Mouse (Mus musculus): Measurements from ENCODE around the gene Efcab12. TPM values are rescaled to one million over a fixed set of nuclear protein-coding genes. Genes with fewer than 3 reads are reported as not detected.
A peak's percentile ranks its signal among the peaks of the same experiment; 100 is the strongest.

Efcab12 gene
- total RNA-seq, 2 experiments from 2014 or later = 0.88 to 0.90 TPM

GRCm38 (mm10) chr6:115838745-115839144, 533 bp upstream of the Efcab12 start:
- DNase-seq = no peak

- no peak for DNase-seq
These were observed 4.4 kb downstream of the Efcab12 start for GRCm38 (mm10) chr6:115833861-115834260.

- DNase-seq = no peak
These were observed 5.9 kb downstream of the Efcab12 start for GRCm38 (mm10) chr6:115832152-115832850.

DNA sequence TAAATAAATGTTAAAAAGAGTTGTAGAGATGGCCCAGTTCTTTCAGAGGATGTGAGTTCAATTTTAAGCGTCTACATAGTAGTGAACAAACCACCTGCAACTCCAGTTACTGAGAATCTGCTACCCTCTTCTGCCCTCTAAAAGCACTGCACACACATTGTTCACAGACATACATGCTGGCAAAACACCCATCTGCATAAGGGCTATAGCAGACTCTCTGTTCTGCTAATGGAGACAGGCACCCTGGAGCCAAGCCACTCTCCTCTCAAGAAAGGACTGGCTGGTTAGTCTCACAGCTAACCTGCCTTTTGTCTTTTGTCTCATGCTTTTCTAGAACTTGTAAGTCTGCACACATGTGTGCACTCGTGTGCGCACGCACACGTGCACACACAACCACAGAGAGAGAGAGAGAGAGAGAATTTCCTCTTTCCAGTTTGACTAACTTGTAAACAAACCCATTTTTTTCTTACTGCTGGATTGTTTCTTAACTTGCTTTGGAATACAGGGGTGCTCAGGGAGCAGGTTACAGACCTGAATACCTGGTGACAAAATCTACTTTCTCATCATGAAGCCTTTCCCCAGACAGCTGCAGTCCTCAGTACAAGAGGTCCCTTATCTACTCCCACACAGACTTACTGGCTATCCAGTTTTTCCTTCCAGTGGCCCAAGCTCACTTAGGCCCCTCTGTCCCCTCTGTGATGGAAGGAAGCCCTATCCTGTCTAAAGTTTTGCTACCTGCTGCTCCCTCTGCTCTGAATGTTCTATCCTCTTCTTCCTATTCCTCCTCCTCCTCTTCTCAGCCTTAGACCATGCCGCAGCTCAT, 7.2 kb downstream of the Efcab12 start:
- no peak for DNase-seq

DNA sequence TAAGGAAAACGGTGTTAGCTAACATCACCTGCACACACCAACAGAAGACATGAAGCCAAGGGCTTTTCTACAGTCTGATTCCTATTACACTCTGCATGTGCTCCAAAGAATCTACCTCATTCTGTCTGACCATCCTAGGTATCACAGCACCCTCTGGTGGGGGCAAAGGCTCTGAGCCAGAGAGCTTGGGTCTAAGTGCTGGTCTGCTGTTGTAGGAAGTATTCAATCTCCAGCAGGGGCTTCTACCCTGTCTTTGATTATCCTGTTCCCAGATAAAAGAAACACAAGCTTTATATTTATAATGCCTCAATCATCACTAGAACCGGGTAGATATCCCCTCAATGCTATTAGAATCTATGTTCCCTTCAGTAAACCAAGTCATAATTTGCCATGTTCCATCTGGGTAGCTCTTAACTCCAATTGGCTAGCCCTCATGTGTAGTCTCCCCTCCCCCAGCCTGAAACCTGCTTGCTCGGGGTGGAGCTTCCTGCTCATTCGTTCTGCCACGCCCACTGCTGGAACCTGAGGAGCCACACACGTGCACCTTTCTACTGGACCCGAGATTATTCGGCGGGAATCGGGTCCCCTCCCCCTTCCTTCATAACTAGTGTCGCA, 14.3 kb downstream of the Efcab12 start:
- peak; percentile 72 for DNase-seq

DNA sequence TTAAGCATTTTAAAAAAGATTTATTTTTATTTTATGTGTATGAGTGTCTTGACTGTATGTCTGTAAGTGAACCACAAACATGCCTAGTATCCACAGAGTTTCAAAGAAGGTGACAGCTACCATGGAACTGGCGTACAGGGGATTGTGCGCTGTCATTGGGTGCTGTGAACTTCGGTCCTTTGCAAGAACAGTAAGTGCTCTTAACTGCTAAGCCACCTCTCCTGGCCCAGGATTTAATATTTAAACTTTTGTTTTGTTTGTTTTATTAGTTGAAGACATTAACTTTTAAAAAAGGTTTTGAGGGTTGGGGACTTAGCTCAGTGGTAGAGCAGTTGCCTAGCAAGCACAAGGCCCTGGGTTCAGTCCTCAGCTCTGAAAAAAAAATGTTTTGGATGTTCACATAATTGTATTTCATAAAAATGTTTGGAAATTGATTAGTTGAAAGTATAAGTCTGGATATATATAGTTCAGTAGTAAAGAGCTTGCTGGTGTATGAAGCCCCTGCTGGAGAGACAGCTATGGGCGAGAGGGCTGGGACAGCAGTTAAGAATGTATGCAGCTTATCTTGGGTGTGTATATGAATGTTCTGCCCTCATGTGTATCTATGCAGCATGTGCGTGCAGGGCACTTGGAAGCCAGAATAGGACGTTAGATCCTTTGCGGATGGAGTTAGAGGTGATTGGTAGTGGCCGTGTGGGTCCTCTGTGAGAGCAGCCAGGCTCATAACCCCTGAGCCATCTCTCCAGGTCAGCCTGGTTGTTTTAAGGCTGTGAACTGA, 16.8 kb downstream of the Efcab12 start:
- no peak for DNase-seq

DNA sequence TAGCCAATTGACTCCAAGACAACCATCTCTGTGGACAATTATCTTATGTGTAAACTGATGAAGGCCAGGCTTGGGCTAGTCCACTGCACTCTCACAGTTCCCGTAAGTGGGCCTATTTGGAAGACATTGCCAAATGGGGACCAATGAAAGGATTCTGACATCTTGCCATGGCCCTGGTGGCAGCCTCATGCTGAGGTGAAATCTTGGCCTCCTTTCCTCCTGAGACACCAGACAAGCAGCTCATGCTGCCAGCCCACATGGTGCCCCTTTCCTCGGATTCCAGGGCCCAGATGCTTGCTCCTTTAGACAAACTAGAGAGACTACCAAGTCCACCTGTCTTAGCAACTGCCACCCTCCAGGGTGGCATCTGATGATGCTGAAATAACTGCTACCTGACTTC, 20.1 kb downstream of the Efcab12 start:
- no peak for DNase-seq

DNA sequence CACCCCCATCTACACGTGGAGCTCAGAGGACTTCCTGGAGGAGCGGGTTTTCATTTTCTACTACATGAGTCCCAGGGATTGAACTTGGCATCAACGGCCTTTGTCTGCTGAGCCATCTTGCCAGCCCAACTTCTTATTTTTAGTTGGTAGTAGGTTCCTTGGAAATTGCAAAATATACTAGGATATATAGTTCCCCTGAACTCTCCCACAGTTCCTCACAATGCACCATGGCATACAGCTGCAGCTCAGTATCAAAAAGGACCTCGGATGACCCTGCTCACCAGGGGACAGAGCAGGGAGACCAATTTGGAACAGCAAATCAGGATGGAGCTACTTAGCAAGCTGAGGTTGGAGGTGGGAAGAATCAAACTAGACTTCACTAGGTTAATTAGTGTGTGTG, 23.2 kb downstream of the Efcab12 start:
- no peak for DNase-seq

DNA sequence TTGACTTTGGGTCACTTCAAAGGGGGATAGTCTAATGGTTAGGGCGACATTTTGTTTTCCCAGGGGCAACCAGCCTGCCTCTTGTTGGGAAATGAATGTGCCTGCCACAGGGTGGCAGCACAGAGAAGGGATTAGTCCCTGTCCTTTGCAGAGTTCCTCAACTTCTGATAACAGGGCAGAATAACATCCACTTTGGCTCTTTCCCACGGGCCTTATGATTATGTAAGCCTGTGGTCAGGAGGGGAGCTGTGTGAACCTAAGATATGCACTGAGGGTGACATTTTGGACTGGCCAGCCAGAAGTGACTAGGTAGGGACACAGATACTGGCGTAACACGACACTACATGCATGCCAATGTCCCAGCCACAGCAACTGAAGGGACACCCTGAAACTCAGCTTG, 24.1 kb downstream of the Efcab12 start:
- peak; percentile 71 for DNase-seq

- peak; percentile 3 for DNase-seq
These were observed 26.6 kb downstream of the Efcab12 start for GRCm38 (mm10) chr6:115811606-115812005.

DNA sequence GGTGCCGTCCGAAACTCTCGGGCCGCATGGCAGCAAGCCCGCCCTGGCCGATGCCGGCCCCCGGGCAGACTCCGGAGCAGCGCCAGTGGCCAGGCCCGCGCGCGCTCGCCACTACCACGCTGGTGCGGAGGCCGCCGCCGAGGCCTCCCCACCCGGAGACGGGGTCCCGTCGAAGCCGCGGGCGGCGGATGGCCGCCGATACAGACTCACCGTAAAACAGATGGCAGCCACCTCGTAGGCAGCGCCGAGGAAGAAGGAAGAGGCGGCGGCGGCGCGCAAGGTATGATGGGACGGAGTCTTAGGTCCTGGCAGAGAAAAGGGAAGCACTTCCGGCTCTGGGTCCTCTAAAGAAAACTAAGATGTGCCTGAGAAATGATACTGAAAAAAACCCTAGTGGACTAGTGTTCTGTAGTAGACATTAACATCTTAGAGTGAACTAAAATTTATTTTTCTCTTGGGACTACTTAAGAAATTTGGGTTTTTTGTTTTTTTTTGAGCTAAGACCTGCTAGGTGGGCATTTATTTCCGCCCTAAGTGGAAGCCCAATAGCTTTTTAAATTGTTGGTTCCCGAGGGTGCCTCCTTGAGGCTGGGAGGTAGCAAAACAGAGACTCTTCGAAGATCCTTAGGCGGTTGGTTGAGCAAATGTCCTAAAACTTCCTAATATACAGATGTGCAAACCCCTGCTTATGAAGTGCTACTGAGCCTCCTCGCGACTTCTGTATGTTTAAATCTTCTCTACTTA, 29.6 kb downstream of the Efcab12 start, which contains the start of gene Rpl32:
Rpl32 (minus strand) TSS at position 260 of the 744 bp plus-strand sequence.
- peak; percentile 86 for DNase-seq

DNA sequence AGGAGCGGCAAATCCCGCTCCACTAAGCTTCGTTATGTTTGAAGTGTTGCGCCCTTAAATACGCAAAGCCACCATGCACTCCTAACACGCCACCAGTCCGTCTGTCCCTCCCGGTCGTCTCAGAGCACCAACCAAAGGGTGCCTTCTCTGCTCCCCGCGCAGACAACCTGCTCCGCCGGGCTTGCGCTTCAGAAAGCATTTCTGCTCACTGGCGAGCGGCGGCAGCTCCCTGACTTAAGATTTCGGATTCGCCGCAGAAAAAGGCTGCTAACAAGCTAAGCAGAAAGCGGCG, 30.1 kb downstream of the Efcab12 start:
- DNase-seq = no peak

- DNase-seq = no peak
These were observed 30.6 kb downstream of the Efcab12 start for GRCm38 (mm10) chr6:115807464-115808195.

DNA sequence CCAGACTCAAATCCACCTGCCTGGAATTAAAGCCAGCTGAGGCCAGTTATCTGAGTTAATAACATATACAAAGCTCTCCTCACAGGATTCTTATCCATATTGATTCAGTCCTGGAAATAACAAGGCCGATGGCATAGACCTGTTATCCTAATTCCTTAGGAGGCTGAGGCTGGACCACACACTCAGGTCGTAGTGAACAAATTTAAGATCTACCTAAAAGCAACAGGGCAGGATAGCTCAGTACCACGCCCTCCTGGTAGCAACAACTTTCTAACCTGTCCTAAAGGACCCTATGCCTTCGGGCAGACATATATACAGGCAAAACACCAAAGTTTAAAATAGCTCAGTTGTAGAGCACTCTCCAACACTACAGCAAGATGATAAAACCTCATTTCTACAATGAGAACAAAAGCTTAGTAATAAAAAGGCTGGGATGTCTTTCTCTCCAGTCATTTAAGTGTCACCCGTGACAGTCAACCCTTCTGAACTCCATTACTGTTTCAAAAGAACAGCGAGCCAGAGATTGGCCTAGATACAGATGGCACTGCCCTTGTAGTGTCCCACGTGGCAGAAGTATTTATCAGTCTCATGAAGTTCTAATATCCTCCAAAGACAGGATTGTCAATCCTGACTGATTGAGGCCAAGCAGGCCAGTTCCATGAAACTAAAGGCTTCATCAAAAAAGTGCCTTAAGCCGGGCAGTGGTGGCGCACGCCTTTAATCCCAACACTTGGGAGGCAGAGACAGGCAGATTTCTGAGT, 33.6 kb downstream of the Efcab12 start:
- no peak for DNase-seq

DNA sequence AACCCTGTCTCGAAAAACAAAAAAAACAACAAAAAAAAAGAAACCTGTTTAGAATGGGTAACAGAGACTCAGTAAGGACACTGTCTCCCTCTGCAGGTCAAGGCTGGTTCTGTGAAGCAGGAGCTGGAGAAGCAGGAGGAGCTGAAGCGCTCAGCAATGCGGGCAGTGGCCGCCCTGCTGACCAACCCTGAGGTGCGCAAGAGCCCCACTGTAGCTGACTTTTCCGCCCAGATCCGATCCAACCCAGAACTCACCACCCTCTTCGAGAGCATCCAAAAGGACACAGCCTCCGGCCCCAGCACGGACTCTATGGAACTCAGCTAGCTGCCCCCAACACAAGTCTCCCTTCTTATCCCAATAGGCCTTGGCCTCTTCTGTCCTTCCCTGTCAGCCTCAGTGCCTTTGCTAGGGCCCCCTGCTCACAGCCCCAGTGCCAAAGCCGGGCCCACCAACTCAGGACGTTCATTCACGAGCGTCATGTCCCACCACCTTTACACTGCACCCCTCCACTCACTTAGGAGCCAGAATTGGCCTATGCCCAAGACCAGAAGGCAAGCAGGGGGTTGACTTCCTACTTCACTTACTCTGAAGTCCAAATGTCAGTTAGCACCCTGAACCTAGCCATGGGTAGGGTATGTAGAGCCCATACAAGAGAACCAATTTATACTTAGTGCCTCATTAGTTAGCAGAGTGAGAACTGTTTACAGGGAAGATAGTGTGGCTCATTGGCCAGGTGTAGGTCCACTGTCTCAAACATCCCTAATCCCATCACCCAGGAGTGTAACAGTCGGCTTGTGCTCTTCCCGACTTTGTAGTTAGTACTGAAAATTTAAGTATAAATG, 34.5 kb downstream of the Efcab12 start:
- peak; percentile 89 for DNase-seq

- no peak for DNase-seq
These were observed 36.4 kb downstream of the Efcab12 start for GRCm38 (mm10) chr6:115801811-115802210.

DNA sequence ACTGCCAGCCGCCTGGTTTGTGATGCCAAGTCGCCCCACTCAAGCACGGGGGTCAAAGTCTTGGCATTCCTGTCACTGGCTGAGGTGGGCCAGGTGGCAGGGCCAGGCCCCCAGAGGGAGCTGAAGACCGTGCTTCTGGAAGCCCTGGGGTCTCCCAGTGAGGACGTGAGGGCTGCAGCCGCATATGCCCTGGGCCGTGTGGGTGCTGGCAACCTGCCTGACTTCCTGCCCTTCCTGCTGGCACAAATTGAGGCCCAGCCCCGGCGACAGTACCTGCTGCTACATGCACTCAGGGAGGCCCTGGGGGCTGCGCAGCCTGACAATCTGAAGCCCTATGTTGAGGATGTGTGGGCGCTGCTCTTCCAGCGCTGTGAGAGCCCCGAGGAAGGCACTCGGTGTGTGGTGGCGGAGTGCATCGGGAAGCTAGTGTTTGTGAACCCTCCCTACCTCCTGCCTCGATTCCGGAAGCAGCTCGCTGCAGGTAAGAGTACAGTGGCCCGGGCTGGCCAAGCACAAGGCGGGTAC, 45.5 kb downstream of the Efcab12 start:
- peak; percentile 62 for DNase-seq

DNA sequence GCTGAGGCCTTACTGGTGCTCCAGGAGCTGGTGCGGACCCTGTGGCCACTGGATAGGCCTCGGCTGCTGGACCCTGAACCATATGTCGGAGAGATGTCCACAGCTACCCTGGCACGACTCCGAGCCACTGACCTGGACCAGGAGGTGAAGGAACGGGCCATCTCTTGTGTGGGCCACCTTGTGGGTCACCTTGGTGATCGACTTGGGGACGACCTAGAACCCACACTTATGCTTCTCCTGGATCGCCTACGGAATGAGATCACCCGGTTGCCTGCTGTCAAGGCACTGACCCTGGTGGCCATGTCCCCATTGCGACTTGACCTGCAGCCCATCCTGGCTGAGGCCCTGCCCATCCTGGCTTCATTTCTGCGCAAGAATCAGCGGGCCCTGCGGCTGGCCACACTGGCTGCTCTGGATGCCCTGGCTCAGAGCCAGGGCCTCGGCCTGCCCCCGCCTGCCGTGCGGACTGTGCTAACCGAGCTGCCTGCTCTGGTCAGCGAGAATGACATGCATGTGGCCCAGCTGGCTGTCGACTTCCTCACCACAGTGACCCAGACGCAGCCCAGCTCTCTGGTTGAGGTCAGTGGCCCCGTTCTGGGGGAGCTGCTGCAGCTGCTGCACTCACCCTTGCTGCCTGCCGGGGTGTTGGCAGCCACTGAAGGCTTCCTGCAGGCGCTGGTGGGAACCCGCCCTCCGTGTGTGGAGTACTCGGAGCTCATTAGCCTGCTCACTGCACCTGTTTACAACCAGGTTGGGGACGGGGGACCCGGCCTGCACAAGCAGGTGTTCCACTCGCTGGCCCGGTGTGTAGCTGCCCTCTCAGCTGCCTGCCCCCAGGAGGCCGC, 46.1 kb downstream of the Efcab12 start:
- peak; percentile 55 for DNase-seq

All from heart, postnatal 4 days (tissue).